Mouse (Mus musculus): ENCODE measurements around the gene Lhfp.

DNA sequence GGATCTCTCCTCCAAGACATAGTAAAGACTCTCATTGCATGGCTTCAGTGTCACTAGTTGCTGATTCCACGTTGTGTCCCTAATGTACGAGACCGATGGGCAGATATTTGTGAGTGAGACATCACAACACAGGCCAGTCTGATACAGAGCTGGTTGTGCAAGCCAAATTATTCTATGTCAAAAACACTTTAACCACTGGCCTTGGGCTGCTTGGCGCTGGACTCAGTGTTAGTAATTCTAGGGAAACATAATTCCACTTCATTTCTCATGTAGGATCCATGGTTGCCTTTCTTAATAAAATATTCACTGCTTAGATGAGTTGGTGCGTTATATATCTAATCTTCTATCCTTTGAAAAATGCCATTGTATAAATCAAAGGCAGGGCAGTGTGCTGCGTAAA is 138.6 kb downstream of the Lhfp start:
- TF ChIP-seq GATA1 (IDR thresholded peaks at IDR 0.05; ENCODE audit: borderline replicate concordance, low read length): no peak
- no peak for TF ChIP-seq CTCF (IDR thresholded peaks at IDR 0.05; ENCODE audit: low read depth, low read length)
- no peak for TF ChIP-seq TAL1 (conservative IDR thresholded peaks at IDR 0.05; ENCODE audit: low read depth, low read length)

All from G1E (cell line).